Mouse (Mus musculus) heart, postnatal 0 days (tissue): ENCODE results near the gene Cntrl.

Experiments used
- CTCF ChIP-seq: IDR thresholded peaks from 2 replicates; pipeline ENCODE4 v1.5.1; 2016; ENCODE audit warnings: antibody characterized with exemption, control low read depth, low read depth
- EP300 ChIP-seq: IDR thresholded peaks from 2 replicates; pipeline ENCODE4 v1.6.1; 2016; ENCODE audit warnings: antibody characterized with exemption, low read depth

DNA sequence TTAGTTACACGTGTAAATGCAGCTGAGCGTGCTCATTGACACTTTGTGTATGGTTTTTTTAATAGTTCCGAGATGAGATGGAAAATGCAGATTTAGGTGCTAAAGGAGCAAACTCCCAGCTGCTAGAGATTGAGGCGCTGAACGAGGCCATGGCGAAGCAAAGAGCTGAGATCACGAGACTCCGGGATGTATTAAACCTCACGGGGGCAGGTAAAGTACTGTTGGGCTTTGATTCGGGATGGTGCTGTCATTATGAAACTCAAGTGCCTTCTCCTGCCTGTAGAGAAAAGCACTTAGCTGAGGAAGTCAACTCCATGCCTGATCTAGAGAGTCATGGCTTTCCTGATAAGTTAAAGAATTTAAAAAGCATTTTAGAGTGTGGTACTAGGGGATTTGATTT is 39.5 kb downstream of the Cntrl start:
- no peak for TF ChIP-seq EP300
- no peak for TF ChIP-seq CTCF
